Mouse (Mus musculus): Measurements from ENCODE around the gene Lmf1. TPM values are rescaled to one million over a fixed set of nuclear protein-coding genes. Genes with fewer than 3 reads are reported as not detected.
A peak's percentile ranks its signal among the peaks of the same experiment; 100 is the strongest.

Gene Lmf1
- polyA plus RNA-seq, 1 experiment from 2014 or later = 36.3 TPM

- WGBS = 91% methylated on average over 11 of the region's 11 CpGs
- Histone ChIP-seq H3K4me3 (ENCODE audit: control insufficient read depth in 1 of 2, insufficient read depth in 1 of 2, low read depth in 1 of 2, low read length in 2 of 2) (no peak overlapping the region), H3K4me2 (ENCODE audit: low read length) (no peak overlapping the region), H3K27me3 (ENCODE audit: control insufficient read depth, insufficient read depth, low read length) (peaks cover 26% of the 10 kb centered on the region), H3K27ac (replicated peaks in 1 of 2; ENCODE audit: control insufficient read depth in 1 of 2, insufficient read depth in 1 of 2, low read depth in 2 of 2, low read length in 2 of 2) (no peak overlapping the region), H3K36me3 (ENCODE audit: control insufficient read depth, insufficient read depth, low read length) (no peaks in the 10 kb centered on the region), H3K4me1 (ENCODE audit: control insufficient read depth in 2 of 2, insufficient read depth in 2 of 2, low read length in 2 of 2) (peaks cover 17 to 31% of the 10 kb centered on the region in 2 experiments), H3K9ac (ENCODE audit: low read length) (no peak overlapping the region), H3K9me3 (ENCODE audit: control insufficient read depth, low read length) (no peaks in the 10 kb centered on the region)
- ATAC-seq (ENCODE audit: insufficient number of reproducible peaks, insufficient read depth, low FRiP score, low read depth) = no peak
Measured at GRCm38 (mm10) chr17:25568880-25569279, 10.0 kb upstream of the Lmf1 start.

- no peaks in the 10 kb centered on the region for H3K9me3 ChIP-seq (ENCODE audit: control insufficient read depth, low read length)
- H3K27me3 ChIP-seq (ENCODE audit: control insufficient read depth, insufficient read depth, low read length) = peaks cover 26% of the 10 kb centered on the region
- no peaks in the 10 kb centered on the region for H3K36me3 ChIP-seq (ENCODE audit: control insufficient read depth, insufficient read depth, low read length)
- no peak overlapping the region for H3K27ac ChIP-seq (replicated peaks in 1 of 2; ENCODE audit: control insufficient read depth in 1 of 2, insufficient read depth in 1 of 2, low read depth in 2 of 2, low read length in 2 of 2)
- peaks cover 15 to 30% of the 10 kb centered on the region in 2 experiments for H3K4me1 ChIP-seq (ENCODE audit: control insufficient read depth in 2 of 2, insufficient read depth in 2 of 2, low read length in 2 of 2)
- H3K4me2 ChIP-seq (ENCODE audit: low read length) = peak overlapping the region; percentile 93
- H3K4me3 ChIP-seq (ENCODE audit: control insufficient read depth in 1 of 2, insufficient read depth in 1 of 2, low read depth in 1 of 2, low read length in 2 of 2) = peak overlapping the region; percentile 47 to 56
- WGBS = 5% methylated on average over 51 of the region's 54 CpGs
- H3K9ac ChIP-seq (ENCODE audit: low read length) = peak overlapping the region; percentile 68
- no peak for ATAC-seq (ENCODE audit: insufficient number of reproducible peaks, insufficient read depth, low FRiP score, low read depth)
Measured at GRCm38 (mm10) chr17:25569833-25570647, 8.8 kb upstream of the Lmf1 start.

- peak; percentile 72 for ATAC-seq (ENCODE audit: insufficient number of reproducible peaks, insufficient read depth, low FRiP score, low read depth)
- H3K4me1 ChIP-seq (ENCODE audit: control insufficient read depth in 2 of 2, insufficient read depth in 2 of 2, low read length in 2 of 2) = peaks cover 17 to 32% of the 10 kb centered on the region in 2 experiments
- H3K4me3 ChIP-seq (ENCODE audit: control insufficient read depth in 1 of 2, insufficient read depth in 1 of 2, low read depth in 1 of 2, low read length in 2 of 2) = peak within 1 kb of the TSS; percentile 47 to 56
- WGBS = under 1% methylated on average over 61 of the region's 61 CpGs
- peak within 1 kb of the TSS; percentile 93 for H3K4me2 ChIP-seq (ENCODE audit: low read length)
- peaks cover 26% of the 10 kb centered on the region for H3K27me3 ChIP-seq (ENCODE audit: control insufficient read depth, insufficient read depth, low read length)
- 0 out of 4 replicates have a peak within 1 kb of the TSS, but pooled peaks of 1 of the 2 experiments have one; percentile 9 for H3K27ac ChIP-seq (replicated peaks in 1 of 2; ENCODE audit: control insufficient read depth in 1 of 2, insufficient read depth in 1 of 2, low read depth in 2 of 2, low read length in 2 of 2)
- peak within 1 kb of the TSS; percentile 68 for H3K9ac ChIP-seq (ENCODE audit: low read length)
- H3K36me3 ChIP-seq (ENCODE audit: control insufficient read depth, insufficient read depth, low read length) = no peaks in the 10 kb centered on the region
- no peaks in the 10 kb centered on the region for H3K9me3 ChIP-seq (ENCODE audit: control insufficient read depth, low read length)
Measured at GRCm38 (mm10) chr17:25570648-25571452, 8.0 kb upstream of the Lmf1 start, which contains the start of gene Sox8. TSS of gene Sox8 (minus strand) at chr17:25570686.

GRCm38 (mm10) chr17:25571453-25571820, 7.4 kb upstream of the Lmf1 start:
- WGBS = 8% methylated on average over 8 of the region's 8 CpGs
- H3K27ac ChIP-seq (replicated peaks in 1 of 2; ENCODE audit: control insufficient read depth in 1 of 2, insufficient read depth in 1 of 2, low read depth in 2 of 2, low read length in 2 of 2) = 0 out of 4 replicates have a peak overlapping the region, but pooled peaks of 1 of the 2 experiments have one; percentile 9

GRCm38 (mm10) chr17:25575208-25575971, 3.5 kb upstream of the Lmf1 start:
- Histone ChIP-seq H3K36me3 (ENCODE audit: control insufficient read depth, insufficient read depth, low read length) (0 out of 2 replicates have a peak, but pooled peaks cover 3% of the 10 kb centered on the region), H3K27ac (replicated peaks in 1 of 2; ENCODE audit: control insufficient read depth in 1 of 2, insufficient read depth in 1 of 2, low read depth in 2 of 2, low read length in 2 of 2) (peak overlapping the region; percentile 66 to 70), H3K4me1 (ENCODE audit: control insufficient read depth in 2 of 2, insufficient read depth in 2 of 2, low read length in 2 of 2) (peaks cover 20 to 42% of the 10 kb centered on the region in 2 experiments), H3K4me2 (ENCODE audit: low read length) (peak overlapping the region; percentile 14; the same call in 1 of the 2 replicates), H3K4me3 (ENCODE audit: control insufficient read depth in 1 of 2, insufficient read depth in 1 of 2, low read depth in 1 of 2, low read length in 2 of 2) (no peak overlapping the region), H3K27me3 (ENCODE audit: control insufficient read depth, insufficient read depth, low read length) (peaks cover under 1% of the 10 kb centered on the region; the same call in 1 of the 2 replicates), H3K9ac (ENCODE audit: low read length) (no peak overlapping the region), H3K9me3 (ENCODE audit: control insufficient read depth, low read length) (no peaks in the 10 kb centered on the region)
- WGBS = 39% methylated on average over 12 of the region's 12 CpGs
- ATAC-seq (ENCODE audit: insufficient number of reproducible peaks, insufficient read depth, low FRiP score, low read depth) = peak; percentile 45

More at GRCm38 (mm10) chr17:25571453-25571820, 7.4 kb upstream of the Lmf1 start:
- H3K9ac ChIP-seq (ENCODE audit: low read length) = peak overlapping the region; percentile 68
- no peak for ATAC-seq (ENCODE audit: insufficient number of reproducible peaks, insufficient read depth, low FRiP score, low read depth)
- peak overlapping the region; percentile 93 for H3K4me2 ChIP-seq (ENCODE audit: low read length)
- H3K4me3 ChIP-seq (ENCODE audit: control insufficient read depth in 1 of 2, insufficient read depth in 1 of 2, low read depth in 1 of 2, low read length in 2 of 2) = peak overlapping the region; percentile 47 to 56
- no peaks in the 10 kb centered on the region for H3K9me3 ChIP-seq (ENCODE audit: control insufficient read depth, low read length)
- H3K36me3 ChIP-seq (ENCODE audit: control insufficient read depth, insufficient read depth, low read length) = no peaks in the 10 kb centered on the region
- H3K4me1 ChIP-seq (ENCODE audit: control insufficient read depth in 2 of 2, insufficient read depth in 2 of 2, low read length in 2 of 2) = peaks cover 19 to 36% of the 10 kb centered on the region in 2 experiments
- peaks cover 26% of the 10 kb centered on the region for H3K27me3 ChIP-seq (ENCODE audit: control insufficient read depth, insufficient read depth, low read length)

GRCm38 (mm10) chr17:25576034-25576433, 2.9 kb upstream of the Lmf1 start:
- no peak overlapping the region for H3K4me2 ChIP-seq (ENCODE audit: low read length)
- no peak for ATAC-seq (ENCODE audit: insufficient number of reproducible peaks, insufficient read depth, low FRiP score, low read depth)
- H3K36me3 ChIP-seq (ENCODE audit: control insufficient read depth, insufficient read depth, low read length) = 0 out of 2 replicates have a peak, but pooled peaks cover 3% of the 10 kb centered on the region
- no peaks in the 10 kb centered on the region for H3K9me3 ChIP-seq (ENCODE audit: control insufficient read depth, low read length)
- H3K27ac ChIP-seq (replicated peaks in 1 of 2; ENCODE audit: control insufficient read depth in 1 of 2, insufficient read depth in 1 of 2, low read depth in 2 of 2, low read length in 2 of 2) = peak overlapping the region in 1 of 2 experiments; percentile 66; a peak in 2 of 4 replicates
- H3K9ac ChIP-seq (ENCODE audit: low read length) = no peak overlapping the region
- 80% methylated on average over 2 of the region's 2 CpGs for WGBS
- H3K27me3 ChIP-seq (ENCODE audit: control insufficient read depth, insufficient read depth, low read length) = no peaks in the 10 kb centered on the region
- no peak overlapping the region for H3K4me3 ChIP-seq (ENCODE audit: control insufficient read depth in 1 of 2, insufficient read depth in 1 of 2, low read depth in 1 of 2, low read length in 2 of 2)
- H3K4me1 ChIP-seq (ENCODE audit: control insufficient read depth in 2 of 2, insufficient read depth in 2 of 2, low read length in 2 of 2) = peaks cover 20 to 41% of the 10 kb centered on the region in 2 experiments

- no peak overlapping the region for H3K4me3 ChIP-seq (ENCODE audit: control insufficient read depth in 1 of 2, insufficient read depth in 1 of 2, low read depth in 1 of 2, low read length in 2 of 2)
- H3K4me1 ChIP-seq (ENCODE audit: control insufficient read depth in 2 of 2, insufficient read depth in 2 of 2, low read length in 2 of 2) = peaks cover 22 to 46% of the 10 kb centered on the region in 2 experiments
- 62% methylated on average over 6 of the region's 6 CpGs for WGBS
- no peaks in the 10 kb centered on the region for H3K9me3 ChIP-seq (ENCODE audit: control insufficient read depth, low read length)
- no peaks in the 10 kb centered on the region for H3K27me3 ChIP-seq (ENCODE audit: control insufficient read depth, insufficient read depth, low read length)
- 0 out of 2 replicates have a peak, but pooled peaks cover 3% of the 10 kb centered on the region for H3K36me3 ChIP-seq (ENCODE audit: control insufficient read depth, insufficient read depth, low read length)
- no peak overlapping the region for H3K9ac ChIP-seq (ENCODE audit: low read length)
- H3K27ac ChIP-seq (replicated peaks in 1 of 2; ENCODE audit: control insufficient read depth in 1 of 2, insufficient read depth in 1 of 2, low read depth in 2 of 2, low read length in 2 of 2) = no peak overlapping the region
- ATAC-seq (ENCODE audit: insufficient number of reproducible peaks, insufficient read depth, low FRiP score, low read depth) = no peak
- no peak overlapping the region for H3K4me2 ChIP-seq (ENCODE audit: low read length)
Measured at GRCm38 (mm10) chr17:25577263-25577662, 1.6 kb upstream of the Lmf1 start.
